Mouse (Mus musculus) liver, embryonic 14.5 days (tissue): ENCODE measurements around the gene Medag.

Experiments
- CTCF ChIP-seq: IDR thresholded peaks from 2 replicates; pipeline ENCODE4 v1.5.1; 2016; ENCODE audit warnings: antibody characterized with exemption, low read depth, control low read depth
- EP300 ChIP-seq: IDR thresholded peaks from 2 replicates; pipeline ENCODE4 v1.6.1; 2016; ENCODE audit warnings: antibody characterized with exemption, low read depth

- TF ChIP-seq CTCF: no peak
- TF ChIP-seq EP300: no peak
Measured at GRCm38 (mm10) chr5:149401446-149401975, 10.0 kb upstream of the Medag start.
